Mouse (Mus musculus): ENCODE data around the gene Zfp94. TPM values are rescaled to one million over a fixed set of nuclear protein-coding genes. Genes with fewer than 3 reads are reported as not detected.

Zfp94 gene
- polyA plus RNA-seq, 1 experiment from 2014 or later, result 12.8 TPM

DNA sequence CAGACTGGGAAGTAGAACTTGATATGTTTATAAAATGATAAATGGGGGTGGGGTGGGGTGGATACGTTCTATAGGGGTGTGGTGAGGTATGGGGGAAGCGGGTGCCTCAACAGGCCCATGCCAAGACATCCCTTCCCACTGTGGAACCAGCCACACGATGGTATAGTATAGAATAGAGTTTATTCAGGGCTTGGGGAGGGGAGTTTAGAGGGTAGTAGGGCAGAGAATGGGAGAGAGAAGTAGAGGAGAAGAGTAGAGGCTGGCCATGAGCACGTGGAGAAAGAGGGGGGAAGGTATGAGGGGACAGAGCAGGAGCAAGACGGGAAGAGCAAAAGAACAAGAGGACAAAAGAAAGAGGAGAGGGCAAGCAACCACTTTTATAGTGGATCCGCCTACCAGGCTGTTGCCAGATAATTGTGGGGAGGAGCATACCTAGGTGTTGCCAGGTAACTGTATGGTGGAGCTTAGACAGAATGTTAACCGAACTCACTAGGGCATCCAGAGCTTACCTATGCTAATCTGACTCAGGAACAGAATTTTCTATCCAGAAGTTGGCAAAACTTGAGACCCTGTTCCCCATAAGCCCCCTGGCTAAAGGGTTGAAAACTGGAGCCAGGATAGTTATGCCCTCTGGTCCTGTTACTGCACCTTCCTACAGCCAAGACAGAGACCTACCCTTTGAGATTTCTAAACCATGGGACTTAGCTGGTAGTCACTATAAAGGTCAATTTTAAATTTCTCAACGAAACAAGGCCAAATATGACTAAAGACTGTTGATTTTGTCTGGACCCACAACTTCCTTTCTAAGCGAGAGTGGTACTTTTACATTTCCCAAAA, 62.5 kb downstream of the Zfp94 start:
- Histone ChIP-seq H3K9ac (ENCODE audit: low read depth, low read length) (peak overlapping the region; percentile 59; the same call in 1 of the 2 replicates), H3K4me2 (replicated peaks; ENCODE audit: low read depth, low read length) (peak overlapping the region; percentile 49), H3K4me3 (ENCODE audit: low read depth, low read length) (peak overlapping the region; percentile 40; the same call in 1 of the 2 replicates), H3K4me1 (replicated peaks; ENCODE audit: control insufficient read depth, insufficient read depth, low read length) (no peaks in the 10 kb centered on the region), H3K27ac (ENCODE audit: low read depth, low read length) (no peak overlapping the region), H3K9me3 (ENCODE audit: control insufficient read depth, low read length) (no peaks in the 10 kb centered on the region), H3K36me3 (ENCODE audit: control insufficient read depth, insufficient read depth, low read length) (no peaks in the 10 kb centered on the region), H3K27me3 (ENCODE audit: control insufficient read depth, insufficient read depth, low read length) (no peaks in the 10 kb centered on the region)
- peak; percentile 69 for ATAC-seq (ENCODE audit: low FRiP score)
- no peak for DNase-seq (ENCODE audit: low spot score)
- 66% methylated on average over 9 of the region's 9 CpGs for WGBS

Other genes starting within 250 kb of the Zfp94 start
- 29.5 and 34.0 TPM in 2 replicates for gene Zfp180, start 234.7 kb downstream of the Zfp94 start, polyA plus RNA-seq (2014; fragmentation: Nextera tagmentation; extraction: Ambion mirVana)
- gene Zfp112, start 204.4 kb downstream of the Zfp94 start, polyA plus RNA-seq (2014; fragmentation: Nextera tagmentation; extraction: Ambion mirVana), result 4.6 and 4.8 TPM in 2 replicates
- gene Zfp235, start 182.5 kb downstream of the Zfp94 start, polyA plus RNA-seq (2014; fragmentation: Nextera tagmentation; extraction: Ambion mirVana), result 15.1 and 18.1 TPM in 2 replicates
- 4.5 and 7.8 TPM in 2 replicates for gene Zfp114, start 141.6 kb downstream of the Zfp94 start, polyA plus RNA-seq (2014; fragmentation: Nextera tagmentation; extraction: Ambion mirVana)
- 9.5 and 11.0 TPM in 2 replicates for gene Zfp111, start 105.2 kb downstream of the Zfp94 start, polyA plus RNA-seq (2014; fragmentation: Nextera tagmentation; extraction: Ambion mirVana)
- 4.9 and 6.1 TPM in 2 replicates for gene Zfp109, start 79.1 kb downstream of the Zfp94 start, polyA plus RNA-seq (2014; fragmentation: Nextera tagmentation; extraction: Ambion mirVana)
- 2.2 and 3.0 TPM in 2 replicates for gene Zfp108, start 61.9 kb downstream of the Zfp94 start, polyA plus RNA-seq (2014; fragmentation: Nextera tagmentation; extraction: Ambion mirVana)
- 7.2 and 9.6 TPM in 2 replicates for gene Zfp93, start 46.2 kb downstream of the Zfp94 start, polyA plus RNA-seq (2014; fragmentation: Nextera tagmentation; extraction: Ambion mirVana)
- gene Zfp61, start 15.4 kb downstream of the Zfp94 start, polyA plus RNA-seq (2014; fragmentation: Nextera tagmentation; extraction: Ambion mirVana), result 32.1 and 40.0 TPM in 2 replicates
- not detected in 2 replicates for gene Tescl, start 17.3 kb upstream of the Zfp94 start, polyA plus RNA-seq (2014; fragmentation: Nextera tagmentation; extraction: Ambion mirVana)
- not detected in 2 replicates for gene Lypd5, start 32.5 kb upstream of the Zfp94 start, polyA plus RNA-seq (2014; fragmentation: Nextera tagmentation; extraction: Ambion mirVana)
- gene Kcnn4, start 53.6 kb upstream of the Zfp94 start, polyA plus RNA-seq (2014; fragmentation: Nextera tagmentation; extraction: Ambion mirVana), result 2.4 and 3.5 TPM in 2 replicates
- 18.4 and 21.3 TPM in 2 replicates for gene Smg9, start 83.0 kb upstream of the Zfp94 start, polyA plus RNA-seq (2014; fragmentation: Nextera tagmentation; extraction: Ambion mirVana)
- gene Irgc1, start 135.6 kb upstream of the Zfp94 start, polyA plus RNA-seq (2014; fragmentation: Nextera tagmentation; extraction: Ambion mirVana), result not detected in 2 replicates
- gene Plaur, start 145.8 kb upstream of the Zfp94 start, polyA plus RNA-seq (2014; fragmentation: Nextera tagmentation; extraction: Ambion mirVana), result 1.7 and 2.1 TPM in 2 replicates
- 8.8 and 12.6 TPM in 2 replicates for gene Cadm4, start 165.4 kb upstream of the Zfp94 start, polyA plus RNA-seq (2014; fragmentation: Nextera tagmentation; extraction: Ambion mirVana)
- 82.4 and 87.7 TPM in 2 replicates for gene Zfp428, start 190.3 kb upstream of the Zfp94 start, polyA plus RNA-seq (2014; fragmentation: Nextera tagmentation; extraction: Ambion mirVana)
- 0.59 and 0.90 TPM in 2 replicates for gene AC161166.1, start 195.8 kb upstream of the Zfp94 start, polyA plus RNA-seq (2014; fragmentation: Nextera tagmentation; extraction: Ambion mirVana)
- 12.8 and 14.2 TPM in 2 replicates for gene Irgq, start 214.0 kb upstream of the Zfp94 start, polyA plus RNA-seq (2014; fragmentation: Nextera tagmentation; extraction: Ambion mirVana)
- gene Pinlyp, start 229.5 kb upstream of the Zfp94 start, polyA plus RNA-seq (2014; fragmentation: Nextera tagmentation; extraction: Ambion mirVana), result 0.28 TPM in 1 of 2 replicates, not detected in the other
- gene Xrcc1, start 229.6 kb upstream of the Zfp94 start, polyA plus RNA-seq (2014; fragmentation: Nextera tagmentation; extraction: Ambion mirVana), result 78.0 and 94.5 TPM in 2 replicates